Mouse (Mus musculus) hindbrain, embryonic 14.5 days (tissue): ENCODE data around the gene Islr. TPM values are rescaled to one million over a fixed set of nuclear protein-coding genes. Genes with fewer than 3 reads are reported as not detected.

ENCODE experiments used
- ATAC-seq: fragments of 200-750 bp; cut with Nextera tagmentation; 2 replicates; pipeline ENCODE4 v1.8.0; 2017; ENCODE audit warnings: moderate number of reproducible peaks, mild to moderate bottlenecking, moderate TSS enrichment, moderate library complexity; ENCODE audit not compliant: low FRiP score
- DNase-seq: peaks from one replicate; pipeline ENCODE4 v3.0.0-alpha.2; 2015; ENCODE audit warnings: low spot score
- H3K27ac ChIP-seq: fragments of 300-500 bp; sonication (generic); 2 replicates; pipeline ENCODE4 v1.5.1; 2014; ENCODE audit warnings: mild to moderate bottlenecking, moderate library complexity
- H3K27me3 ChIP-seq: fragments of 300-500 bp; sonication (generic); 2 replicates; pipeline ENCODE4 v1.6.1; 2014; ENCODE audit warnings: mild to moderate bottlenecking, low read length, mixed read lengths; ENCODE audit not compliant: control insufficient read depth, insufficient read depth
- H3K36me3 ChIP-seq: fragments of 300-500 bp; sonication (generic); replicated peaks from 2 replicates; pipeline ENCODE4 v1.6.1; 2014; ENCODE audit not compliant: control insufficient read depth, insufficient read depth
- H3K4me1 ChIP-seq: fragments of 300-500 bp; sonication (generic); replicated peaks from 2 replicates; pipeline ENCODE4 v1.6.1; 2014; ENCODE audit warnings: antibody characterized with exemption, low read length, mixed read lengths; ENCODE audit not compliant: control insufficient read depth, insufficient read depth
- H3K4me2 ChIP-seq: fragments of 300-500 bp; sonication (generic); replicated peaks from 2 replicates; pipeline ENCODE4 v1.6.1; 2014; ENCODE audit warnings: mild to moderate bottlenecking, moderate library complexity
- H3K4me3 ChIP-seq: fragments of 300-500 bp; sonication (generic); replicated peaks from 2 replicates; pipeline ENCODE4 v1.5.1; 2014; ENCODE audit warnings: mild to moderate bottlenecking, low read length
- H3K9ac ChIP-seq: fragments of 300-500 bp; sonication (generic); 2 replicates; pipeline ENCODE4 v1.6.1; 2014
- H3K9me3 ChIP-seq: fragments of 300-500 bp; sonication (generic); 2 replicates; pipeline ENCODE4 v1.6.1; 2016; ENCODE audit warnings: low read length; ENCODE audit not compliant: control insufficient read depth
- WGBS: fragments of 180-500 bp; shearing (Covaris S2); extraction: QIAGEN DNeasy Blood & Tissue Kit; methylation state at CpG from one replicate; pipeline ENCODE4 v1.1.7; 2014; 5-methylcytosine and 5-hydroxymethylcytosine counted together
- polyA plus RNA-seq: library from polyadenylated mRNA; unstranded; fragments of >200 nt; fragmentation: Nextera tagmentation; extraction: Ambion mirVana; gene quantifications from 2 replicates; pipeline ENCODE4 v1.2.1, GENCODE M21; 2014

The Islr gene
- polyA plus RNA-seq, 1 experiment from 2014 or later = 34.8 TPM

GRCm38 (mm10) chr9:58224356-58224755 lies 20.2 kb upstream of the Islr start:
- WGBS = 88% methylated on average over 2 of the region's 2 CpGs
- Histone ChIP-seq H3K9ac (no peak overlapping the region), H3K27ac (no peak overlapping the region), H3K4me3 (no peak overlapping the region), H3K36me3 (no peaks in the 10 kb centered on the region), H3K9me3 (no peaks in the 10 kb centered on the region), H3K27me3 (no peaks in the 10 kb centered on the region), H3K4me2 (no peak overlapping the region), H3K4me1 (no peaks in the 10 kb centered on the region)
- DNase-seq (no peak), ATAC-seq (no peak)

GRCm38 (mm10) chr9:58220218-58220903 lies 16.3 kb upstream of the Islr start:
- 73% methylated on average over 24 of the region's 24 CpGs for WGBS
- H3K36me3 ChIP-seq = no peaks in the 10 kb centered on the region
- DNase-seq = peak; percentile 31

GRCm38 (mm10) chr9:58218539-58218938 lies 14.4 kb upstream of the Islr start:
- no peak overlapping the region for H3K4me2 ChIP-seq
- H3K4me3 ChIP-seq = no peak overlapping the region
- no peaks in the 10 kb centered on the region for H3K4me1 ChIP-seq
- H3K27me3 ChIP-seq = no peaks in the 10 kb centered on the region
- no peaks in the 10 kb centered on the region for H3K36me3 ChIP-seq
- no peak for ATAC-seq
- no peak overlapping the region for H3K9ac ChIP-seq
- no peak for DNase-seq
- 86% methylated on average over 3 of the region's 3 CpGs for WGBS
- no peaks in the 10 kb centered on the region for H3K9me3 ChIP-seq
- H3K27ac ChIP-seq = no peak overlapping the region

More at GRCm38 (mm10) chr9:58220218-58220903, 16.3 kb upstream of the Islr start:
- Histone ChIP-seq H3K9ac (no peak overlapping the region), H3K4me1 (no peaks in the 10 kb centered on the region), H3K27me3 (no peaks in the 10 kb centered on the region), H3K9me3 (no peaks in the 10 kb centered on the region), H3K27ac (no peak overlapping the region), H3K4me2 (no peak overlapping the region), H3K4me3 (no peak overlapping the region)
- ATAC-seq = no peak

- H3K27me3 ChIP-seq = no peaks in the 10 kb centered on the region
- no peak overlapping the region for H3K4me3 ChIP-seq
- H3K9ac ChIP-seq = no peak overlapping the region
- no peak overlapping the region for H3K4me2 ChIP-seq
- DNase-seq (peak; percentile 60), ATAC-seq (peak; percentile 65; the same call in 1 of the 2 replicates)
- WGBS = 46% methylated on average over 6 of the region's 6 CpGs
- no peaks in the 10 kb centered on the region for H3K36me3 ChIP-seq
- H3K4me1 ChIP-seq = no peaks in the 10 kb centered on the region
- no peaks in the 10 kb centered on the region for H3K9me3 ChIP-seq
- H3K27ac ChIP-seq = no peak overlapping the region
Measured at GRCm38 (mm10) chr9:58216402-58216801, 12.3 kb upstream of the Islr start.

GRCm38 (mm10) chr9:58214519-58215180 lies 10.5 kb upstream of the Islr start:
- H3K27ac ChIP-seq = no peak overlapping the region
- no peaks in the 10 kb centered on the region for H3K9me3 ChIP-seq
- ATAC-seq (no peak), DNase-seq (no peak)
- no peak overlapping the region for H3K4me3 ChIP-seq
- no peaks in the 10 kb centered on the region for H3K27me3 ChIP-seq
- H3K9ac ChIP-seq = no peak overlapping the region
- H3K4me2 ChIP-seq = no peak overlapping the region
- no peaks in the 10 kb centered on the region for H3K4me1 ChIP-seq
- 65% methylated on average over 8 of the region's 8 CpGs for WGBS
- no peaks in the 10 kb centered on the region for H3K36me3 ChIP-seq

- WGBS = 30% methylated on average over 5 of the region's 5 CpGs
- no peaks in the 10 kb centered on the region for H3K4me1 ChIP-seq
- no peak overlapping the region for H3K4me3 ChIP-seq
- no peaks in the 10 kb centered on the region for H3K36me3 ChIP-seq
- no peak overlapping the region for H3K27ac ChIP-seq
- no peak overlapping the region for H3K4me2 ChIP-seq
- no peaks in the 10 kb centered on the region for H3K9me3 ChIP-seq
- H3K9ac ChIP-seq = no peak overlapping the region
- no peaks in the 10 kb centered on the region for H3K27me3 ChIP-seq
- DNase-seq = no peak
- no peak for ATAC-seq
Measured at GRCm38 (mm10) chr9:58213865-58214264, 9.8 kb upstream of the Islr start.

- H3K9ac ChIP-seq = no peak overlapping the region
- H3K4me3 ChIP-seq = no peak overlapping the region
- H3K9me3 ChIP-seq = no peaks in the 10 kb centered on the region
- no peak overlapping the region for H3K27ac ChIP-seq
- DNase-seq = no peak
- H3K36me3 ChIP-seq = no peaks in the 10 kb centered on the region
- no peaks in the 10 kb centered on the region for H3K4me1 ChIP-seq
- WGBS = 76% methylated on average over 5 of the region's 5 CpGs
- ATAC-seq = no peak
- no peak overlapping the region for H3K4me2 ChIP-seq
- H3K27me3 ChIP-seq = no peaks in the 10 kb centered on the region
Measured at GRCm38 (mm10) chr9:58213377-58213776, 9.3 kb upstream of the Islr start.

GRCm38 (mm10) chr9:58210304-58210627 lies 6.2 kb upstream of the Islr start:
- Histone ChIP-seq H3K9ac (no peak overlapping the region), H3K27me3 (no peaks in the 10 kb centered on the region), H3K36me3 (no peaks in the 10 kb centered on the region), H3K4me3 (no peak overlapping the region), H3K9me3 (no peaks in the 10 kb centered on the region), H3K4me2 (no peak overlapping the region), H3K27ac (no peak overlapping the region), H3K4me1 (0 out of 2 replicates have a peak, but pooled peaks cover 6% of the 10 kb centered on the region)
- ATAC-seq (no peak), DNase-seq (no peak)
- 90% methylated on average over 2 of the region's 2 CpGs for WGBS

DNA sequence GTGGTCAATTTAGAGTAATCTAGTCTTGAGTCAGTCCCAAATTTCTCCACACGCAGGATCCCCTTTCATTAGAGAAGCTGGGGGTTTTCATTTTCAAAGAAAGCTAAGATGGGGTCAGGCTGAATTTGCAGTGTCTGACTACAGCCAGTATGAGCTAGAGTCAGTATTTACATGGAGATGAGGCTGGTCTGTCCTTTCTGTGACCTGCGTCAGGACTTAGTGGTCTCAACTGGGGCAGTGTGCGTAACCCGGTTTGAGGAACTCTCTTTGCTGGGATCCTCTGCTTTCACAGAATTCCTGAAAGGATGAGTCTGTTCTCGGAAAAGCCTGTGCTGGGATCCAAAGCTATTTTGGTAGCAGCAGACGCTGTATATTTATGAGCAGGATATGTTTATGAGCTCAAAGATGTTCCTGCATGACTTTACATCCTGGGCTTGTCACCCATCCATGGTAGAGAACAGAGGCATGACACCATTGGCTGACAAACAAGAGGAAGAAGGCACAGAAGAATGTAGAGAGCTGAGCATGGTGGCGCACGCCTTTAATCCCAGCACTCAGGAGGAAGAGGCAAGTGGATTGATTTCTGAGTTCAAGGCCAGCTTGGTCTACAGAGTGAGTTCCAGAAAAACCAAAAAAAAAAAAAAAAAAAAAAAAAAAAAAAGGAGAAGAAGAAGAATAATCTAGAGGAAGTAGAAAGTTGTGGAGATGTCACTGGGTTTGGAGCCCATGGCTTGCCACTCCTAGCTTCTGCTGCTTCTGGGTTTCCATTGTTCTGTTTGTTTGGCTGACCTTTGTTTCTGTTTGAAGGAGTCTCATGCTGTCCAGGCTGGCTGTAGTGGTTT lies 5.6 kb upstream of the Islr start:
- DNase-seq = no peak
- 72% methylated on average over 8 of the region's 8 CpGs for WGBS

More for the DNA sequence above, 5.6 kb upstream of the Islr start:
- no peaks in the 10 kb centered on the region for H3K9me3 ChIP-seq
- H3K36me3 ChIP-seq = no peaks in the 10 kb centered on the region
- no peak overlapping the region for H3K9ac ChIP-seq
- no peak for ATAC-seq
- 0 out of 2 replicates have a peak, but pooled peaks cover 6% of the 10 kb centered on the region for H3K4me1 ChIP-seq
- peaks cover 6% of the 10 kb centered on the region; the same call in 1 of the 2 replicates for H3K27me3 ChIP-seq
- no peak overlapping the region for H3K4me3 ChIP-seq
- H3K27ac ChIP-seq = no peak overlapping the region
- H3K4me2 ChIP-seq = no peak overlapping the region
